Mouse (Mus musculus) monocyte, adult 59 days (primary cell): Measurements from ENCODE around the gene Dnajb9. TPM values are rescaled to one million over a fixed set of nuclear protein-coding genes. Genes with fewer than 3 reads are reported as not detected.

Experiments
- total RNA-seq, 2 experiments: library from RNA; stranded (reverse); gene quantifications; one replicate each; pipeline ENCODE4 v1.2.4; 2023

The Dnajb9 gene
- total RNA-seq: 10 to 100 TPM; 87.7 to 88.4 TPM

DNA sequence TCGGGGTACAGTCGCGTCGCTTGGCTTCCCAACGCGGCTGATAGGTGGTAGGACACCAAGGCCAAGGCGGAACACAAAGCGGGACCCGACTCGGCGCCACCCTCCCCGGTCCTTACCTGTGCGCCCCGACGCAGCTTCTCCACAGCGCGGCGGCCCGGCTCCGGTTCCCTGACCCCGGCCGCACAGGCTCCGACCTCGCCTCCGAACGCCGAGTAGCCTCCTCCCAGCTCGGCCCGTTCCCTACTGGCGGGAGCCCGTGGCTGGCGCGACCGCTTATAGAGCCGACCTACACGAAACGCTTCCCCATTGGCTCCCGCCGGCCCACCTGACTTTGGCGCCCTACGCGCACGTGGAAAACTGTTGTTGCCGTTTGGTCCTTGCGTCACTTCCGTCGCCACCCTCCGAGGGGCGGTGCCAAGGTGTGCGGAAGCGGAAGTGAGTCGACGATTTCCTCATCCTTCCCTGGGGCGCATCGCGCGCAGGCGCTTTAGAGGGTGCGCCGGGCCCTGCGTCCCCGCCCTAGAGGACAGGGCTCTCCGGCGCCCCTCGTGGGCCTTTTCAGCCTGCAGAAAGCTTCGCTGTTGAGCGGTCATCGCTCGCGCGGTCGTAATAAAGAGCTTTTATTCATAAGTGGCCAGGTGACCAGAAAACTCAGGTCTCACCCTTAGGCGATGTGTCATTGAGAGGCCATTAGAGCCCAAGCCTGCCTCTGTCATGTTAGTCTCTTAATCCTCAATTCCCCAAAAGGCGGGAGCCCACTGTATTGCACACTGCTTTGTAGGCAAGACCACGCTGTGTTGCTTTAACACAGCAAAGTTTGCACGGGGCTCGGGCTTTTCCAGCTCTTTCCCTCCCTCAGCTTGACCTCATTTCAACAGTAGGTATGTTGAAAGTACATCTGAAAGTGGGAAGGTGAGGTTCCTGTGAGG, at the start of gene Dnajb9:
Dnajb9 (minus strand) TSS at position 503 of the 929 bp plus-strand sequence.

DNA sequence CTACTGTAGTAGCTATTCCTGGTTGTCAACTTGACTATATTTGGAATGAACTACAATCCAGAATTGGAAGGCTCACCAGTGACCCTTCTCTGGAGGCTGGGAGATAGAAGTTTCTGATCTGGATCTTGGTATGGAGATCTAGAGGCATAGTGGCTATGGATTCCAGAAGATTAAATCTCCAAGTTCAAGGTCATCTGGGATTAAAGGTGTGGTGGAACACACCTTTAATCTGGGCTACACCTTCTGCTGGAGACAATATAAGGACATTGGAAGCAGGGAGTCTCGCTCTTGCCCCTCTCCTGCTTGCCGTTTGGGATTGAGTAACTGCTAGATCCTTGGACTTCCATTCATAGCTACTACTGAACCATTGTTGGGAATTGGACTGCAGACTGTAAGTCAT, 10.9 kb upstream of the Dnajb9 start, which contains the start of gene Pnpla8:
Pnpla8 (plus strand) TSS at position 301 of the 400 bp plus-strand sequence.

Other genes starting within 250 kb of the Dnajb9 start
- gene Pnpla8, start 11.0 kb upstream of the Dnajb9 start, total RNA-seq: 10 to 100 TPM; 52.3 to 66.7 TPM
- gene Nrcam, start 118.6 kb upstream of the Dnajb9 start, total RNA-seq: under 1 TPM in 1 of 2 experiments, not detected in 1; 0.42 TPM